Mouse (Mus musculus): Measurements from ENCODE around the gene Vps29.

GRCm38 (mm10) chr5:122325477-122325876, 28.7 kb upstream of the Vps29 start:
- no peak for TF ChIP-seq POLR2A (IDR thresholded peaks at IDR 0.05; ENCODE audit: insufficient read length, low read depth)
- no peak for TF ChIP-seq CEBPB (IDR thresholded peaks at IDR 0.05; ENCODE audit: insufficient read depth, poor library complexity, severe bottlenecking)
- no peak for TF ChIP-seq MYOD1 (IDR thresholded peaks at IDR 0.05; ENCODE audit: control insufficient read depth in 1 of 3, insufficient read length in 2 of 3, low read depth in 2 of 3)
- no peak for TF ChIP-seq TCF12 (IDR thresholded peaks at IDR 0.05; ENCODE audit: insufficient read depth, poor library complexity, severe bottlenecking)
- TF ChIP-seq MYOG (IDR thresholded peaks at IDR 0.05; ENCODE audit: control insufficient read depth in 1 of 3, insufficient read depth in 1 of 3, insufficient read length in 2 of 3, low read depth in 2 of 3): no peak
- no peak for TF ChIP-seq POLR2AphosphoS2 (IDR thresholded peaks at IDR 0.05; ENCODE audit: insufficient read length, low read depth)
- TF ChIP-seq E2F4 (IDR thresholded peaks at IDR 0.05; ENCODE audit: insufficient read depth): no peak
- TF ChIP-seq MAX (IDR thresholded peaks at IDR 0.05; ENCODE audit: low read depth): no peak
- no peak for TF ChIP-seq TCF3 (IDR thresholded peaks at IDR 0.05; ENCODE audit: insufficient read length, low read depth)
- no peak for TF ChIP-seq REST (IDR thresholded peaks at IDR 0.05; ENCODE audit: insufficient read depth, insufficient read length)
